Mouse (Mus musculus): Measurements from ENCODE around the gene 4930595D18Rik.

DNA sequence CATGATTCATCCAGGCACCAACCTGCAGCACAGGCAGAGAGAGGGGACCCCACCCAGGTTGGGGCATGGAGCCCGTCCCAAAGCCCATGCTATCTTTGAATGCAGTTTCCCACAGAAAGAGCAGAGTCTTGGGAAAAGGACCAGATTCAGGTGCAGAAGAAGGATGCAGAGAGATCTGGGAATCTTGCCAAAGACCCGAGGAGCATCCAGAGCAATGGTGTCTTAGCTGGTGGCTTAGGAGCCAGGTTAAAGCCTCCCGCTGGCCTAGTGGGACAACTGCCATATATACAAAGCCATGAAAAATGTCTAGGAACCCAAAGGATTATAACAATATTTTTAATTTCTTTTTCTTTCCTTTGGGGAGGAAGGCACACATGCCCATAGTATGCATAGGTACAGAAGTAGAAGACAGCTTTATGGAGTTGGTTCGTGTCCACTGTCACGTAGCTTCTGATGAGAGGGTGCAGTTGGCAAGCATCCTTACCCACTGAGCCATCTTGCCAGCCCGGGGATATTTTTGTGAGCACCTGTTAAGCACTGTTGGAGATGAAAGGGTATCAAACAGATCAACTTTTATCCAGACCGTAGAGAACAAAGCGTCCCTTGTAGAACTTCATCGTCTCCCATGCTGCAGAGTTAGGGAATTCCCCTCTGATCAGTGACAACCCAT, 63.2 kb downstream of the 4930595D18Rik start:
- TF ChIP-seq CTCF (IDR thresholded peaks at IDR 0.05; ENCODE audit: low read depth): no peak
- no peak for TF ChIP-seq EP300 (IDR thresholded peaks at IDR 0.05; ENCODE audit: low read depth)
